Mouse (Mus musculus) megakaryocyte progenitor cell, adult 5-6 weeks (primary cell): ENCODE results near the gene P2rx1. TPM values are rescaled to one million over a fixed set of nuclear protein-coding genes. Genes with fewer than 3 reads are reported as not detected.

Experiments used
- total RNA-seq, 2 experiments: library from RNA; stranded (forward) in 1 of 2; stranded (reverse) in 1 of 2; fragments of 157-497, 149-512 nt in 1 of 2; fragments of 200-1000 nt in 1 of 2; gene quantifications; 2 replicates each; pipeline versions ENCODE4 v1.2.3 to v1.2.4; 2015 to 2017

P2rx1 gene
- total RNA-seq, 2 experiments from 2014 or later, result 5.2 to 9.3 TPM

Other genes with a start within 250 kb of the P2rx1 start
- 4.2 and 4.3 TPM in 2 replicates for gene Cyb5d2, start 203.0 kb upstream of the P2rx1 start, total RNA-seq (2015)
- 3.7 and 4.9 TPM in 2 replicates for gene Cyb5d2, start 203.0 kb upstream of the P2rx1 start, total RNA-seq (2017)
- 18.2 and 24.5 TPM in 2 replicates for gene Zzef1, start 202.9 kb upstream of the P2rx1 start, total RNA-seq (2015)
- 18.1 and 25.2 TPM in 2 replicates for gene Zzef1, start 202.9 kb upstream of the P2rx1 start, total RNA-seq (2017)
- gene Atp2a3, start 37.9 kb upstream of the P2rx1 start, total RNA-seq (2015), result 52.1 and 63.7 TPM in 2 replicates
- gene Atp2a3, start 37.9 kb upstream of the P2rx1 start, total RNA-seq (2017), result 74.9 and 82.5 TPM in 2 replicates
- gene Camkk1, start 19.9 kb downstream of the P2rx1 start, total RNA-seq (2015), result 0.35 and 0.59 TPM in 2 replicates
- 1.2 and 1.4 TPM in 2 replicates for gene Camkk1, start 19.9 kb downstream of the P2rx1 start, total RNA-seq (2017)
- 9.6 and 10.2 TPM in 2 replicates for gene Ncbp3, start 48.7 kb downstream of the P2rx1 start, total RNA-seq (2015)
- 12.7 and 15.1 TPM in 2 replicates for gene Ncbp3, start 48.7 kb downstream of the P2rx1 start, total RNA-seq (2017)
- gene Itgae, start 91.5 kb downstream of the P2rx1 start, total RNA-seq (2015), result 0.07 TPM in 1 of 2 replicates, not detected in the other
- gene Itgae, start 91.5 kb downstream of the P2rx1 start, total RNA-seq (2017), result 0.20 TPM in 1 of 2 replicates, not detected in the other
- 17.2 and 19.0 TPM in 2 replicates for gene Haspin, start 139.2 kb downstream of the P2rx1 start, total RNA-seq (2015)
- 17.7 and 24.1 TPM in 2 replicates for gene Haspin, start 139.2 kb downstream of the P2rx1 start, total RNA-seq (2017)
- not detected in 2 replicates for gene P2rx5, start 161.3 kb downstream of the P2rx1 start, total RNA-seq (2015)
- not detected in 2 replicates for gene P2rx5, start 161.3 kb downstream of the P2rx1 start, total RNA-seq (2017)
- gene Emc6, start 177.9 kb downstream of the P2rx1 start, total RNA-seq (2015), result 78.9 and 81.7 TPM in 2 replicates
- 54.2 and 60.2 TPM in 2 replicates for gene Emc6, start 177.9 kb downstream of the P2rx1 start, total RNA-seq (2017)
- gene Tax1bp3, start 178.0 kb downstream of the P2rx1 start, total RNA-seq (2015), result 6.7 and 10.0 TPM in 2 replicates
- gene Tax1bp3, start 178.0 kb downstream of the P2rx1 start, total RNA-seq (2017), result 4.9 and 7.2 TPM in 2 replicates
- gene Ctns, start 199.9 kb downstream of the P2rx1 start, total RNA-seq (2015), result 14.4 and 16.3 TPM in 2 replicates
- 13.5 and 15.8 TPM in 2 replicates for gene Ctns, start 199.9 kb downstream of the P2rx1 start, total RNA-seq (2017)
- gene Shpk, start 200.4 kb downstream of the P2rx1 start, total RNA-seq (2015), result 1.7 and 1.8 TPM in 2 replicates
- 2.2 and 3.4 TPM in 2 replicates for gene Shpk, start 200.4 kb downstream of the P2rx1 start, total RNA-seq (2017)
- not detected in 2 replicates for gene Trpv1, start 235.2 kb downstream of the P2rx1 start, total RNA-seq (2015)
- not detected in 2 replicates for gene Trpv1, start 235.2 kb downstream of the P2rx1 start, total RNA-seq (2017)